Mouse (Mus musculus) kidney, adult 2 months (tissue): Measurements from ENCODE around the gene Amer3. TPM values are rescaled to one million over a fixed set of nuclear protein-coding genes. Genes with fewer than 3 reads are reported as not detected.
"Not testable (repeated sequence)": the region's sequence is repeated elsewhere in the genome, so short reads cannot be mapped to it uniquely, and the experiment has no call there.

Experiments used
- DNase-seq: peaks from one replicate; pipeline ENCODE4 v3.0.0; 2021
- H3K27ac ChIP-seq: fragments of 200-500 bp; 2 replicates; pipeline ENCODE4 v1.5.1; 2012; ENCODE audit warnings: low read depth, low read length, control low read depth, inconsistent platforms; ENCODE audit not compliant: insufficient read depth
- H3K27me3 ChIP-seq: fragments of 200-500 bp; replicated peaks from 2 replicates; pipeline ENCODE4 v1.6.1; 2012; ENCODE audit warnings: mild to moderate bottlenecking, moderate library complexity, low read length, inconsistent platforms; ENCODE audit not compliant: control insufficient read depth, insufficient read depth
- H3K36me3 ChIP-seq: fragments of 200-500 bp; 2 replicates; pipeline ENCODE4 v1.6.1; 2012; ENCODE audit warnings: mild to moderate bottlenecking, moderate library complexity, low read length, inconsistent platforms; ENCODE audit not compliant: control insufficient read depth, insufficient read depth
- H3K4me1 ChIP-seq: fragments of 200-500 bp; 2 replicates; pipeline ENCODE4 v1.6.1; 2011; ENCODE audit warnings: low read length; ENCODE audit not compliant: control insufficient read depth, insufficient read depth
- H3K4me3 ChIP-seq: fragments of 200-500 bp; 2 replicates; pipeline ENCODE4 v1.5.1; 2011; ENCODE audit warnings: mild to moderate bottlenecking, low read depth, low read length, control low read depth; ENCODE audit not compliant: insufficient read depth
- CTCF ChIP-seq: fragments of 200-500 bp; conservative IDR thresholded peaks from 2 replicates; pipeline ENCODE4 v1.5.1; 2011; ENCODE audit warnings: low read depth, mild to moderate bottlenecking, control low read depth, low read length, moderate library complexity, mixed read lengths; ENCODE audit not compliant: insufficient read depth, insufficient read length
- POLR2A ChIP-seq: fragments of 200-500 bp; IDR thresholded peaks from one replicate; pipeline ENCODE4 v1.6.1; 2011; ENCODE audit warnings: low read depth, low read length, control low read depth
- WGBS: fragments of 180-500 bp; shearing (Covaris S2); methylation state at CpG from one replicate; pipeline ENCODE4 v1.1.7; 2018; 5-methylcytosine and 5-hydroxymethylcytosine counted together
- polyA plus RNA-seq: library from polyadenylated mRNA; depleted of rRNA; stranded (reverse); fragments of >200 nt; gene quantifications from 2 replicates; pipeline ENCODE4 v1.2.3, GENCODE M21; 2012; rRNA removed

Gene Amer3
- 0.02 TPM in 1 of 2 replicates, not detected in the other for polyA plus RNA-seq

DNA sequence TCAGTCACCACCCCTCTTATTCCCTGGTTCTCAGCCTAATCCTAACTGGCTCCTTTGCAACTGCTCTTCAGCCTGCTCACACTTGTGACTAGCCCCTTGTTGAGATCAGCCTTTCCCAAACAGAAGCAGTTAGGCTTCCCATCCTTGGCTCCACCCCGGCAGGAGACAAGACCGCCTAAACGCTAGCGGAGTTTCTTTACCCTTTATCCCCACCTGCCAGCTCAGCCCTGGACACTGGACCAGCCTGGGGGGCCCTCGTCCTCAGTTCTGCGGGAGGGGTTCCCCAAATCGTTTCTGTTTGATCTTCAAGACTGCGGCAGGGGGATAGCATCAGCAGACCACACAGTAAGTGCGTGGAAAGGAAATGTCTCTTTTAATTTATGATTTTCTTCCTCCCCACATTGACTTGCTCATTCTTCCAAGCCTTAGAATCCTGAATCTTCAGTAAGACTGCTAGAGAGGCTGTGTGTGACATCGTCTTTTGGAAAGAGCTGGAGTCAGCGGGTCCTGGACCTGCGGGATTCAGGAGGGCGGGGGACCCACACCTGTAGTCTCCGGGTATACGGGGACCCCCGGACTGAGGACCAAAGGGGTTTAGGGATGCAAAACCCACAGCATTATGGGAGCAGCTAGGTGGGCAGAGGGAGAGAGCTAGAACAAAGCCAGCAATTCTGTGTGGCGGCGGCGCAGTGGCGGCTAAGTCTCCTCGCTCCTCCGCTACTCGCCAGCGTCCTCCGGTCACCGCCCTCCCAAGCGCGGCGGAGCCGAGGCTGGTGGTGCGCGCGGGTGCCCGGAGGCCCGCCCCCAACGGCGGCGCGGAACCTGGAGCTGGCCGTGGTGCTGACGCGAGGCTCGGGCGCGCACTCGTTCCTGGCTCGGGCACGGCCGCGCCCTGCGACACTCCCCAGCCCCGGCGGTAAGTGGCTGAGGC, at the start of gene Amer3:
Gene Amer3, plus strand, starts transcription at position 807 of the 931 bp plus-strand sequence.
- no peak within 1 kb of the TSS for H3K27ac ChIP-seq
- peak; percentile 57 for DNase-seq
- H3K36me3 ChIP-seq = no peaks in the 10 kb centered on the region
- no peak within 1 kb of the TSS for H3K4me3 ChIP-seq
- TF ChIP-seq POLR2A = no peak
- TF ChIP-seq CTCF = no peak
- under 1% methylated on average over 53 of the region's 53 CpGs for WGBS
- no peaks in the 10 kb centered on the region; the same call in 1 of the 2 replicates for H3K27me3 ChIP-seq
- no peaks in the 10 kb centered on the region for H3K4me1 ChIP-seq

DNA sequence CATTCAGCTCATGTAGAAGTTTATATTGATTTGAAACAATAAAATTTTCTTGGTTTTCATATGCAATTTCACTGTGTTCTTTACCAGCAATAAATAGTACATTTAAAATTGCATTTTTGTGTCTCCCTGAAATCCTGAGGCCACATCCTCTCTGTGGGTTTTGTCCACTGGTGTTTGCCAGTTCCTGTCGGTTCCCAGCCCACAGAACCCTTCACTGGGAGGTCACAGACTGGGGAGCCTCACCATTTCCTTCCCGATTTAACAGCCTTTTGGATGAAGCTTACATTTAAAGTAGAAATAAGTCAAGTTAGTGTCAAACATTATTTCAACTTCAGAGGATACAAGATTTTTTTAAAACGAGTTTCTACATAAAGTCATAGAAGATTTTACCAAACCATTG, 44.9 kb upstream of the Amer3 start:
- H3K36me3 ChIP-seq, H3K27ac ChIP-seq, H3K4me3 ChIP-seq, DNase-seq, H3K4me1 ChIP-seq, H3K27me3 ChIP-seq: not testable (repeated sequence)
- WGBS = 41% methylated on average over 3 of the region's 3 CpGs

DNA sequence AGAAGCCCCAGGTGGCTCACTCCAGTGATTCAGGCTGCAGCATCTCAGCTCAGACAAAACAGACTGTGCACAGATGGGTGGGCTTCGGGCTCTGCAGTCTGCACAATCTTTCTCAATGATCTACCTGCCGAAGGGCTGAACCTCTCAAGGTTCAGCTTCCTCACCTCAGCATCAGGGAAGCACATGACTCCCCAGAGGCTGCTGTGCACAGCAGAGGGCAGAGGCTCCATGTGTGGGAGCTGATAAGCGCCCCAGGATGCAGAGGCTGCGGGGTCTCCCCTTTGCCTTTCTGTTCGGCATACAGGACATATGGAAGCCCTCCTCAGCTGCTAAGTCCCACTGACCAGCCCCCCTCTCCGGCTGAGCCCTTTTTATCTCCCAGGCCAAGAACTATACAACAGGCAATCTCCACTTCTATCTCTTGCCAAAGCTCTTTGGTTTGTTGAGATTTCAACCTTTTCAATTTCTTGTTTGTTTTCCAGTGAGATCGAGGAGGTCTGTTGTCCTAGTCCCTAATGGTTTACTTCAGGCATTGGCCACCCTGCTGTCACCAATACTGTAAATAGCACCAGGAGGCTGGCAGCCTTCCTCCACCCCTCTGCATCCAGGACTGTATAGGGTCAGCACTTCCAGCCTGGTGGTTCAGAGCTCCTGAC, 44.3 kb upstream of the Amer3 start, which contains the start of gene Cfc1:
Gene Cfc1, plus strand, starts transcription at position 606 of the 656 bp plus-strand sequence.
- not testable (repeated sequence) for H3K27me3 ChIP-seq, H3K27ac ChIP-seq, H3K4me3 ChIP-seq, H3K36me3 ChIP-seq, H3K4me1 ChIP-seq, DNase-seq
- WGBS = 33% methylated on average over 7 of the region's 7 CpGs

DNA sequence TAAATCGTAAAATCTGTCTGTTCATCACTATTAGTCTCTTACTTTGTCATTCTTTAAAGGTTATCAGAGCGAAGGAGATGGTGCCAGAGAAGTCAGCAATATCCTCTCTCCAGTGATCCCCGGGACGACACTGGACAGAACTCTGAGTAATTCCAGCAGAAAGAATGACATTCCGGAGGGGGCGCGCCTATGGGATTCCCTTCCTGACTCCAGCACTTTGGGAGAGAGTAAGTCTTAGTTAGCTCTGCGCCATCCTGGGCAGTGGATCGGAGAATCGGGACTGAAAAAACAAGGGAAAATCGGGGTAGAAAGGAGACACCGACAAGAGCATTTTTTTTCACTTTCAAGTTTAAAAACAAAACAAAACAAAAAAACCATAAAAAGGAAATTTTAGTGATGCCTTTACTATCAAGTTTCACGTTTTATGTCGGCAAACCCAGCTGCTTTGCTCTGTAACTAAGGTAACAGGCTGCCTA, 43.1 kb upstream of the Amer3 start:
- 4% methylated on average over 14 of the region's 14 CpGs for WGBS
- H3K36me3 ChIP-seq = no peaks in the 10 kb centered on the region
- DNase-seq = no peak
- H3K4me3 ChIP-seq = no peak overlapping the region
- TF ChIP-seq POLR2A (no peak), CTCF (no peak)
- no peak overlapping the region for H3K27ac ChIP-seq
- H3K27me3 ChIP-seq = peaks cover 1% of the 10 kb centered on the region; the same call in 1 of the 2 replicates
- H3K4me1 ChIP-seq = no peaks in the 10 kb centered on the region; the same call in 1 of the 2 replicates

DNA sequence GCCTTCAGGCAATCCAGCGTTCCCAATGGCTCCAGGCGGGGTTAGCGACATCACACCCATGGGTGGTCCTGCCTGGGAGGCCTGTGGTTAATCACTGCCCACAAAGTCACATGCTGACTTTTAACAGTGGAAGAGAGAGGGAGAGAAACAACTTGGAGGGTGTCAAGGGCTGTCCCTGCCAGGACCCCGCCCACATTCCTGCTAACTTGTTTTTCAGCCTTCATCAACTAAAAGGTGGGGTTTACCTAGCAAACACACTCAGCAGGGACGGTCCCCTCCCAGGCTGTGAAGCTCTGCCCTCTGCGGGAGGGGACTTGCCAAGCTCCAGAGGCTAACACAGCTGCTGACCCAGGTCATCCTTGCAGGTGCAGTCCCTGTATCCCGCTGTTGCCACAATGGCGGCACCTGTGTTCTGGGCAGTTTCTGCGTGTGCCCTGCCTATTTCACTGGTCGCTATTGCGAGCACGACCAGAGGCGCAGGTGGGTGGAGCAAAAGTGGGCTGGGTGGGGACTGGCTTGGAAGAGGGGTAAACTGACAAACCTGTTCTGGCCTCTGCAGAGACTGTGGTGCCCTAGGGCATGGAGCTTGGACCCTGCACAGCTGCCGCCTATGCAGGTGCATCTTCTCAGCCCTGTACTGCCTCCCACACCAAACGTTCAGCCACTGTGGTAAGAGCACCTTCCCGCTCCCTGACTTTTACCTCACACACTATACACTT, 42.5 kb upstream of the Amer3 start:
- no peak overlapping the region for H3K27ac ChIP-seq
- H3K4me3 ChIP-seq = no peak overlapping the region
- no peaks in the 10 kb centered on the region; the same call in 1 of the 2 replicates for H3K4me1 ChIP-seq
- no peaks in the 10 kb centered on the region for H3K36me3 ChIP-seq
- H3K27me3 ChIP-seq = peaks cover 1% of the 10 kb centered on the region; the same call in 1 of the 2 replicates
- no peak for TF ChIP-seq CTCF
- TF ChIP-seq POLR2A = no peak
- DNase-seq = peak; percentile 6
- 5% methylated on average over 16 of the region's 16 CpGs for WGBS

DNA sequence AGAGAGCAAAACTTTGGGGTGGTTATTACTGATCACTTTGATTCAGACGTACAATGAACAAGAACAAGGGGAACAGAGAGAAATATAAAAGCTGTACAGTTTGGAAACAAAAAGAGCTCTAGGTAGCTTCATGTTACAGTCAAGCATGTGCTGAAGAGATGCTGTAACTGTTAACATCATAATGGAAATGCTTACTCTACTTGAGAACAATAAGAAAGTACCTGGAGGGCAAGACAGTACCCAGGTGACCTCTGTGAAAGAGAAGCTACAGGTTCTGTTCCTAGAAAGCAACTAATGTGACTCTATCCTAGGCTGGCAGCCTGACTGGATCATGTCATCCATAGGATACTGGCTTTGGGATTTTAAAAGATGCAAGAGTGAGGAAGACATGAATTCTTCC, 32.4 kb upstream of the Amer3 start:
- Histone ChIP-seq H3K4me1 (no peaks in the 10 kb centered on the region), H3K36me3 (no peaks in the 10 kb centered on the region), H3K4me3 (no peak overlapping the region), H3K27me3 (no peaks in the 10 kb centered on the region), H3K27ac (no peak overlapping the region)
- DNase-seq = no peak
- 68% methylated on average over 1 of the region's 1 CpGs for WGBS
- TF ChIP-seq POLR2A = no peak
- TF ChIP-seq CTCF = no peak

DNA sequence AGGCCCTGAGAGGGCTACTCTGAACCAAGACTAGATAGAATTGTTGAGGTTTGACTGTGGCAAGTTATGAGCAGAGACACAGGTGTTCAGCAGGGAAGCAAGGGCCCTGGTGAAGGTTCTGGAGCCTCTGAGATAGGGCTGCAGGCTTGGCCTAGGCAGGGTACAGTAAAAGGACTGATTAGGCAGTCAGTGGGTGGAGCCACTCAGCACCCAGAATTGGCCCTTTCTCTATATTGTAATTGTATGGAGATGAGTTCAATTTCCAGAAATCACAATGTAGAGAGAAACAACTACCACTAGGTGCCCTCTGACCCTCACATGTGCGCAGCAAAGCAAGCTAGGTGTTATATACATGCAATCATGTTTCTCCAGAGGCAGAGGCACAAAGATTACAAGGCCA, 25.8 kb upstream of the Amer3 start:
- Histone ChIP-seq H3K27me3 (no peaks in the 10 kb centered on the region), H3K4me3 (no peak overlapping the region), H3K4me1 (no peaks in the 10 kb centered on the region), H3K36me3 (no peaks in the 10 kb centered on the region), H3K27ac (no peak overlapping the region)
- no peak for DNase-seq
- 70% methylated on average over 1 of the region's 1 CpGs for WGBS
- no peak for TF ChIP-seq POLR2A
- TF ChIP-seq CTCF = no peak
